Mouse (Mus musculus) heart, postnatal 0 days (tissue): Measurements from ENCODE around the gene Slc25a42.

Source experiments
- CTCF ChIP-seq: IDR thresholded peaks from 2 replicates; pipeline ENCODE4 v1.5.1; 2016; ENCODE audit warnings: antibody characterized with exemption, control low read depth, low read depth
- EP300 ChIP-seq: IDR thresholded peaks from 2 replicates; pipeline ENCODE4 v1.6.1; 2016; ENCODE audit warnings: antibody characterized with exemption, low read depth

DNA sequence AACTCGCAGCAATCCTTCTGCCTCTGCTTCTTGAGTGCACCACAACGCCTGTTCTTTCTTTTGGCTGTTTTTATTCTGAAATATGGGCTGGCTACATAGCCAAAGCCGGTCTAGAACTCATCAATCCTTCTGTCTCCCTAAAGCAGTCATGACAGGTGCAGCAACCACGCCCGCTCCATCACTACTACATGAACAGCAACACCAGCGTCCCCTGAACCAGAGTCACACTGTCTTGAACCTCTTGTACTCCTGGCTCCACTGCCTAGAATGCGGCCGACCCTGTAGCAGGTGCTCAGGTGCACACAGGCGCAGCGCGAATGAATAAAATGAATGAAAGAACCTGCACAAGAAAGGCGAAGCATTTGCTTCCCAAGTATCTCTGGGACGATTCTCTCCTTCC lies 21.5 kb upstream of the Slc25a42 start:
- no peak for TF ChIP-seq CTCF
- TF ChIP-seq EP300: no peak
